Mouse (Mus musculus) cerebellum, postnatal 4 days (tissue): Measurements from ENCODE around the gene Olfr303.
"Not testable (repeated sequence)": the region's sequence is repeated elsewhere in the genome, so short reads cannot be mapped to it uniquely, and the experiment has no call there.

Source experiments
- DNase-seq, 2 experiments: peaks; one replicate each; pipeline ENCODE4 v3.0.0; 2022; ENCODE audit warnings: low spot score in 2 of 2, mixed read lengths in 1 of 2

The Olfr303 gene

DNA sequence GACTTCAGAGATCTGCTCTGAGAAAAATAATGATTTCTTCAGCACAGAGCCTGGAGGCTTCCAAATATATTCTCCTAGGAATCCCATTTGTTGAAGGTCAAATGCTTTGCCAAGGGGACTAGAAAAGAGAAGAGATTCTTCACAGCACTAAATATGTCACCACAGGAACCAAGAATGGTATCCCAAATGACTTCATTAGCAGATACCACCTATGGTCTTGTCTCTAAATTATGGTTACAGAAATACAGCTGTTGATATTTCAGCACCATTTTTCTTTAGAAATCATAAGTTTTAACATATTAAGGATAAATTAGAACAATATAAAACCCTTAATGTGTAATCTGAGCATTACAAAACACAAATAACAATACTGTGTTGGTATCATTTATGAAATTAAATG, at the start of gene Olfr303:
Olfr303 (minus strand) TSS at position 101 of the 400 bp plus-strand sequence.
- no peak for DNase-seq

DNA sequence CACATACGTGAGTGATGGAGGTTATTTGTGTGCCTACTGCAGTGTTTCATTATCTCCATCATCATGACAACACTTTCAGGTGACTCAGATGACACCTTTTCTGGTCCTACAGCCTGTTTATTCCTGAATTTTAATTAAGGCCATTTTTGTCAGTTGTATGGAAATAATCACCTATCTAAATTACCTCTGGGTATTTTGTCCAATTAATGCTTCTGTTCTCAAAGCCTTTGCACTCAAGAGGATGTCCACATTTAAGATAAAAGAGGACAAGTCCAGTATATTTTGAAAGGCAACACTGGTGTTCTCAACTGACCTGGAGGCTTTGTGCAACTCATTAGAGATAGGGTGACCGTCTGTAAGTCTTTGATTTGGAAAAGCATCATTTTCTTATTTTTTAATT, 6.0 kb upstream of the Olfr303 start, which contains the start of gene Olfr301:
Olfr301 (plus strand) TSS at position 301 of the 400 bp plus-strand sequence.
- DNase-seq: no peak

DNA sequence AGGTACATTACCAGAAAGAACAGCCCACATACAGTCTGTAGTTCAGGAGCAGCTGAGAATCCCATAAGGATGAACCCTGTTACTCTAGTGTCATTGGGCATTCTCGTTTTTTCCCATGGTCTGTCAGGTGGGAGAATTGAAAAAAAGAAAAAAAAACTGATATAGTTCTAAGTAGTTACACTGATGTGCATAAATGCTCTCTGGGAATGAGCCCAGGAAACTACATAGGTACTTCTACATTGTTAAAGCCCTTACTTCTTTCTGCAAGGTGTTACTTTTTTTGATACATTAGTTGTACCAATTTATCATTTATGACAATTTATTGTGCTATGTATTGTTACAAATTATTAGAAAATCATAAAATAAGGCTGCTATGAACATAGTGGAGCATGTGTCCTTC, 11.0 kb downstream of the Olfr303 start, which contains the start of gene Olfr304:
Olfr304 (minus strand) TSS at position 101 of the 400 bp plus-strand sequence.
- no peak for DNase-seq

DNA sequence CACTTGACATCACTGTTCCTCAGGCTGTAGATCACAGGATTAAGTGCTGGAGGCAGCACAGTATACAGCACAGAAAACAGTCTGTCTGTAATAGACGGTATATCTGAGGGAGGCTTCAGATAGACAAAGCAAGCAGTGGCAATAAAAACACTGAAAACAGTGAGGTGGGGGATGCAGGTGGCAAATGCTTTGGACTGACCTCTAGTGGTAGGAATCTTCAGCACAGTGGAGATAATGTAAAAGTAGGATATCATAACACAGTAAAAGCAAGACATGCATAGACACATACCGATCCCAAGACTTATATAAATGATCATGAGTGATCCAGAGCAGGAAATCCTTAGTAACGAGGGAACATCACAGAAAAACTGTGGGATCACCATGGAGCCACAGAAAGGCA, 11.8 kb downstream of the Olfr303 start:
- no peak for DNase-seq

DNA sequence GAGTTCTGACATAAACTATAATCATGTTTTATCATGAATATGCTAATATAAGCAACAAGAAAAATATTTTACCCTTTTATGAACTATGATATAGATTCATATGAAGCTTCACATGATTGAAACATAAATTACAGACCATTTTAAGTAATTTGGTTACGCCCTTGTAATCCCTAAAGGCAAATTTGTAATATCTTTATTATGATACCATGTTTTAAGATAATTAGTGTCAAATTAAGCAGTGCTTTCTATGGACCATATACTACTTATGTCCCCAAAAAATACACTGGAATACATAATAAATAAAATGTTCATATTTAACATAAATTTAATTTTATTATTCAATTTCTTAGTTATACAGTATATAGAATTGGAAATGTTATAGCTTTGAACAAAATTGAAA, 30.8 kb downstream of the Olfr303 start, which contains the start of gene Olfr305:
Olfr305 (minus strand) TSS at position 101 of the 400 bp plus-strand sequence.
- no peak for DNase-seq

DNA sequence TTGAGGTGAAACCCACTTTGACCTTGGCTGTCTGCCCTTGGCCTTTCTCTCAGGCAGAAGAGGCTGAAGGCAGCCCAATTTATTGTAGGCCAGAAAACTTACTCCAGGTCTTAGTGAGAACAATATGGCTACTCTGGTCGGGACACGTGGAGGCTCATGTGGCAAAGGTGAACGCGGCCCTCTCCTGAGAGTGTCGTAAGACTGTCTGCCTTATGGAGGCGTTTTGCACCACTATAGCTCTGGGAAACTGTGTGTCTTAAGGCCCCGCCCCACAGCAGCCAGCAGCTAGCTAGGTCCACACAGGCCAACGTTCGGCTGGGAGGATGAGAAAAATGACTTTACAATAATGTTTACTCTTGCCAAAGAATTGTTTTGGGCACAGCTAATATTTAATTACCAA, 51.3 kb downstream of the Olfr303 start:
- not testable (repeated sequence) for DNase-seq

DNA sequence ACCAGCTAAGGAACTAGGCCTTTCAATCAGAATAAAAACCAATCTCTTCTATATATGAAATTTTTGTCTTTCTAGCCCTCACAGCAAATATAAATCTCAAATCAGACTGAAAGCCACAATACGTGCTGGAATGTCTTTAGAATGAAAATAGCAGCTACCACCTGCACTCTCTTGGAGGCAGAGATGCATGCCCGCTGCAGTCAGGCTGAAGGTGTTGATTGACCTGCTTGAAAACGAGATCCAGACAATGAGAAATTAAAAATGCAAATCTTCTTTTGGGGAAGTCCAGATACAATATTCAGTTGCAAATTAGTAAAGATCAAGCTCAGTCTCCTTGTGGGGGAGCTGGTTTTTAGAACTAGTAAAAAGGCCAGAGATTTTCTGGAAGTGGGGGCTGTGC, 53.3 kb downstream of the Olfr303 start:
- no peak for DNase-seq

DNA sequence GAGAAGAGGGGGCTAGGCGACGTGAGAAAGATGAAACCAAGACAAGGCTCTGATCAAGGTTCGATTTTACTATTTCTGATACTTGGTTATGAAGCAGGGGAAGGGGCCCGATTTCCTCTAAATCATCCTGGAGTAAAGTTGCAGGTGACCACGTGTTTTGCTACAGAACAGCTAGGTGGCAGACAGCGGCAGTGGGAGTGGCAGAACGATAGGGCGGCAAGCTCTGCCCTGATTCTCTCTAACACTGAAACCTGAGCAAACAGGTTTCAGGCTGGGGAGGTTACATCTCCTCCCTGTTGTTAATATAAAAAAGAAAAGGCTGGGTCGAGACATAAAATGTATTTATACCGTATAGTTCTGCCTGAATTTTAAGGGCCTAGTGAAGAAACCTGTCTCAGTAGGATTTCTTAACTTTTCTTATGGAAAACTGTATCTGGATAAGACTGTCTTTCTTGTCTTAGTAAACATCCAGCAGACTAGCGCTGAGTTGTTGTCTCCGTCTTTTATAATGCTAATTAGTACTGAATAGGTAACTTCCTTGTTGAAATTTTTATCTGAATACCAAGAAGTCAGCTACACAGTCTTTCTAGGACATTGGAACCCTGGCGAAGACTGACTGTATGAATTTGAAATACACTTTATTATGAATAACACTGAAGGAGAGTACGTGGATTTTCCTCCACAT, 54.6 kb downstream of the Olfr303 start:
- DNase-seq: no peak
